Mouse (Mus musculus) limb, embryonic 14.5 days (tissue): Measurements from ENCODE around the gene Spsb2. TPM values are rescaled to one million over a fixed set of nuclear protein-coding genes. Genes with fewer than 3 reads are reported as not detected.
"Not testable (repeated sequence)": the region's sequence is repeated elsewhere in the genome, so short reads cannot be mapped to it uniquely, and the experiment has no call there.

ENCODE experiments used
- ATAC-seq: fragments of 200-750 bp; cut with Nextera tagmentation; 2 replicates; pipeline ENCODE4 v1.8.0; 2017; ENCODE audit warnings: low read depth, moderate number of reproducible peaks, moderate TSS enrichment; ENCODE audit not compliant: low FRiP score
- DNase-seq: peaks from one replicate; pipeline ENCODE4 v3.0.0-alpha.2; 2015; ENCODE audit warnings: low spot score
- H3K27ac ChIP-seq: fragments of 300-500 bp; sonication (generic); replicated peaks from 2 replicates; pipeline ENCODE4 v1.5.1; 2014; ENCODE audit warnings: low read depth, mild to moderate bottlenecking, low read length, moderate library complexity, mixed read lengths
- H3K27me3 ChIP-seq: fragments of 300-500 bp; sonication (generic); 2 replicates; pipeline ENCODE4 v1.6.1; 2014; ENCODE audit warnings: low read length, mixed read lengths; ENCODE audit not compliant: control insufficient read depth, insufficient read depth
- H3K36me3 ChIP-seq: fragments of 300-500 bp; sonication (generic); 2 replicates; pipeline ENCODE4 v1.6.1; 2014; ENCODE audit warnings: mild to moderate bottlenecking, low read length, moderate library complexity, mixed read lengths; ENCODE audit not compliant: control insufficient read depth, insufficient read depth
- H3K4me1 ChIP-seq: fragments of 300-500 bp; sonication (generic); 2 replicates; pipeline ENCODE4 v1.6.1; 2014; ENCODE audit warnings: antibody characterized with exemption, low read length, mixed read lengths; ENCODE audit not compliant: control insufficient read depth, insufficient read depth
- H3K4me2 ChIP-seq: fragments of 300-500 bp; sonication (generic); replicated peaks from 2 replicates; pipeline ENCODE4 v1.6.1; 2014; ENCODE audit warnings: low read depth, mild to moderate bottlenecking, low read length, moderate library complexity; ENCODE audit not compliant: severe bottlenecking
- H3K4me3 ChIP-seq: fragments of 300-500 bp; sonication (generic); replicated peaks from 2 replicates; pipeline ENCODE4 v1.5.1; 2014; ENCODE audit warnings: low read length
- H3K9ac ChIP-seq: fragments of 300-500 bp; sonication (generic); 2 replicates; pipeline ENCODE4 v1.6.1; 2014; ENCODE audit warnings: mild to moderate bottlenecking, low read depth, low read length, moderate library complexity; ENCODE audit not compliant: severe bottlenecking
- H3K9me3 ChIP-seq: fragments of 300-500 bp; sonication (generic); 2 replicates; pipeline ENCODE4 v1.6.1; 2016; ENCODE audit warnings: low read length; ENCODE audit not compliant: control insufficient read depth
- POLR2A ChIP-seq: fragments of 200-500 bp; IDR thresholded peaks from 2 replicates; pipeline ENCODE4 v1.8.0; 2012; ENCODE audit warnings: inconsistent platforms, mild to moderate bottlenecking, moderate library complexity, borderline replicate concordance; ENCODE audit not compliant: insufficient read depth, insufficient read length; ENCODE audit errors: extremely low read depth
- WGBS: fragments of 180-500 bp; shearing (Covaris S2); extraction: QIAGEN DNeasy Blood & Tissue Kit; methylation state at CpG from one replicate; pipeline ENCODE4 v1.1.7; 2014; 5-methylcytosine and 5-hydroxymethylcytosine counted together
- polyA plus RNA-seq, 2 experiments: library from polyadenylated mRNA; depleted of rRNA in 1 of 2; stranded (reverse) in 1 of 2; unstranded in 1 of 2; fragments of >200 nt; fragmentation: Nextera tagmentation in 1 of 2; extraction: Ambion mirVana in 1 of 2; gene quantifications; 2 replicates each; pipeline versions ENCODE4 v1.2.1 to v1.2.3; 2012 to 2014

Gene Spsb2
- polyA plus RNA-seq, 2 experiments = 10.8 to 11.1 TPM

DNA sequence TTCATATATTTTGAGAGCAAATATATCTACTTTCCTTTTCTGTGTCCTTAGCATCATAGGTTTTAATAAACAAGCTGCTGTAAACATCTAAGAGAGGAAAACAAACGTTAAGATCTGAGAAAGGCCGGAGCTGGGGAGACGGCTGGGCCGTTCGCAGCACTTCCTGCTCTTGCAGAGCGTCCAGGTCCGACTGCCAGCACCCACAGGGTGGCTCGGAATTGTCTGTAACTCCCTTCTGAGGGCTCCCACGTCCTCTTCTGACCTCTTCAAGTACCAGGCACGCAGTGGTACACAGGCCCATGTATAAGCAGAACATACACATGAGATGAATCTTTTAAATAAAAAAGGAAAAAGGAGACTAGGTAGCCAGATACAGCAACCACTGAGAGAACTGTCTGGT, 20.7 kb upstream of the Spsb2 start:
- 73% methylated on average over 10 of the region's 10 CpGs for WGBS
- TF ChIP-seq POLR2A = no peak
- Histone ChIP-seq H3K9ac (no peak overlapping the region), H3K27me3 (no peaks in the 10 kb centered on the region), H3K4me3 (no peak overlapping the region), H3K4me2 (no peak overlapping the region), H3K9me3 (no peaks in the 10 kb centered on the region), H3K27ac (no peak overlapping the region), H3K4me1 (no peaks in the 10 kb centered on the region), H3K36me3 (no peaks in the 10 kb centered on the region)
- ATAC-seq = no peak
- no peak for DNase-seq

GRCm38 (mm10) chr6:124789519-124789918, 18.9 kb upstream of the Spsb2 start:
- ATAC-seq = no peak
- DNase-seq = no peak
- Histone ChIP-seq H3K9me3 (no peaks in the 10 kb centered on the region), H3K4me2 (no peak overlapping the region), H3K4me1 (no peaks in the 10 kb centered on the region), H3K4me3 (no peak overlapping the region), H3K9ac (no peak overlapping the region), H3K27me3 (no peaks in the 10 kb centered on the region), H3K27ac (no peak overlapping the region), H3K36me3 (no peaks in the 10 kb centered on the region)
- no peak for TF ChIP-seq POLR2A
- 89% methylated on average over 4 of the region's 4 CpGs for WGBS

- Histone ChIP-seq H3K36me3 (no peaks in the 10 kb centered on the region), H3K9me3 (no peaks in the 10 kb centered on the region)
Measured at GRCm38 (mm10) chr6:124790121-124790520, 18.3 kb upstream of the Spsb2 start.

GRCm38 (mm10) chr6:124791911-124792310, 16.6 kb upstream of the Spsb2 start:
- 86% methylated on average over 3 of the region's 3 CpGs for WGBS
- Histone ChIP-seq H3K4me1 (no peaks in the 10 kb centered on the region), H3K4me2 (no peak overlapping the region), H3K36me3 (no peaks in the 10 kb centered on the region), H3K27ac (no peak overlapping the region), H3K4me3 (no peak overlapping the region), H3K9me3 (no peaks in the 10 kb centered on the region), H3K27me3 (no peaks in the 10 kb centered on the region), H3K9ac (no peak overlapping the region)
- TF ChIP-seq POLR2A = no peak
- ATAC-seq (no peak), DNase-seq (no peak)

More at GRCm38 (mm10) chr6:124790121-124790520, 18.3 kb upstream of the Spsb2 start:
- Histone ChIP-seq H3K27me3 (no peaks in the 10 kb centered on the region), H3K27ac (no peak overlapping the region), H3K4me3 (no peak overlapping the region), H3K4me1 (no peaks in the 10 kb centered on the region), H3K9ac (no peak overlapping the region), H3K4me2 (no peak overlapping the region)
- ATAC-seq (no peak), DNase-seq (no peak)
- WGBS = 62% methylated on average over 4 of the region's 4 CpGs
- TF ChIP-seq POLR2A = no peak

GRCm38 (mm10) chr6:124795781-124796180, 12.7 kb upstream of the Spsb2 start:
- Histone ChIP-seq H3K36me3 (no peaks in the 10 kb centered on the region), H3K4me1 (no peaks in the 10 kb centered on the region), H3K4me3 (no peak overlapping the region), H3K9me3 (no peaks in the 10 kb centered on the region), H3K27me3 (no peaks in the 10 kb centered on the region), H3K9ac (no peak overlapping the region), H3K4me2 (no peak overlapping the region), H3K27ac (no peak overlapping the region)
- DNase-seq = no peak
- WGBS = 81% methylated on average over 4 of the region's 4 CpGs
- TF ChIP-seq POLR2A = no peak
- no peak for ATAC-seq

- no peak overlapping the region for H3K4me3 ChIP-seq
- no peak for DNase-seq
- H3K9me3 ChIP-seq = no peaks in the 10 kb centered on the region
- H3K4me2 ChIP-seq = no peak overlapping the region
- H3K4me1 ChIP-seq = no peaks in the 10 kb centered on the region
- no peak for ATAC-seq
- H3K27ac ChIP-seq = no peak overlapping the region
- no peak for TF ChIP-seq POLR2A
- no peaks in the 10 kb centered on the region for H3K36me3 ChIP-seq
- H3K27me3 ChIP-seq = no peaks in the 10 kb centered on the region
- H3K9ac ChIP-seq = no peak overlapping the region
- 75% methylated on average over 2 of the region's 2 CpGs for WGBS
Measured at GRCm38 (mm10) chr6:124796200-124796599, 12.3 kb upstream of the Spsb2 start.

DNA sequence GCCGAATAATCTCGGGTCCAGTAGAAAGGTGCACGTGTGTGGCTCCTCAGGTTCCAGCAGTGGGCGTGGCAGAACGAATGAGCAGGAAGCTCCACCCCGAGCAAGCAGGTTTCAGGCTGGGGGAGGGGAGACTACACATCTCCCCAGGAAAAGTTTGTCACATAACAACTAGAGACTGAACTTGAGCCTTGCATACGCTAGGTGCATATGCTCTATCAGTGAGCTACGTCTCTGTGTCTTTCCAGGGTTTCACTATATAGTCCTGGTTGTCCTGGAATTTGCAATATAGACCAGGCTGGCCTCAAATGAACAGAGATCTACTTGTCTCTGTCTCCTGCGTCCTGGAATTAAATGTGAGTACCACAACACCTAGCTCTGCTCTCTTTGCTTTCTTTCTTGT, 6.1 kb upstream of the Spsb2 start:
- DNase-seq, H3K4me1 ChIP-seq, H3K9me3 ChIP-seq, H3K27ac ChIP-seq, H3K27me3 ChIP-seq, H3K9ac ChIP-seq, H3K36me3 ChIP-seq, ATAC-seq: not testable (repeated sequence)
- H3K4me3 ChIP-seq = 0 out of 2 replicates have a peak overlapping the region, but pooled peaks have one; percentile 8
- WGBS = 14% methylated on average over 5 of the region's 9 CpGs
- peak overlapping the region; percentile 19; the same call in 1 of the 2 replicates for H3K4me2 ChIP-seq
